In the genomic region with DNA sequence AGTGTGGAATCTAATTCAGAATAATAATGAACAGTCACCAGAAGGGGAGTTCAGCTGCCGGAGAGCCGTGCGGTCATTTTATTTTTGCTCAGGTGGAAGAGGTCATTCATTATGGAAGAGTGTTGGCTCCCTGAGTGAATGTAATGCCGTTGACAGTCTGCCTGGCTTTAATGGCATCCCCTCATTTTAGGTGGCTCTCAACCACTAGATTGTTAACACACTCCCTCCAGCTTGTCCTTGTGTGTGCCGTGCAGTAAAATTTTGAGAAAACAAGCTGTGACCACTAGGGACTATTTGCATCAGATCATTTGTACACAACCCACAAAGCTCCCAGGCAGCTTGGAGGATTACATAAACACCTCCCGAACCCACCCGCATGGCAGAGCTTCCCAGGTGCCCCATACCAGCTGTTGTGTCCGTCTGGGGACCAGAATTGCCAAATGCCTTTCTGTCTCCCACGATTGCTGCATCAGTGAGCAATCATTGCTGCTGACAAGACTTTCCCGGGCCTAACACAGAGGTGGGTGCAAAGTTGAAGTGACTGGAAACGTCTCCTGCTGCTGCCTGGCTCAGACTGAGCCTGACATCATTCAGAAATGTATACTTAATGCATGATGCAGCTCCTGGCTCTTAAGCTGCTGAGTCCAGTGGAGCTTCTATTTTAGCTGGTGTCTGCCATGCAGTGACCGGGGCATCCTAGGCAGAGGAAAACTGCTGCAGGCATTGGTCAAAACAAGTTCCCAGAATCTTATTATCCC, we compare ENCODE assay signal across 12 mouse cellular contexts.
A peak's percentile ranks its signal among the peaks of the same experiment; 100 is the strongest.
DNase-seq lines count a peak whose midpoint lies in the region; ATAC-seq and TF ChIP-seq lines count a peak whose summit lies in the region.
"Had no signal": no experiment of that assay in that cellular context is flagged by ENCODE, and none has a peak within 500 bp of the region (broad histone marks: within the 10 kb centered on the region; RNA-seq: fewer than 3 reads in every experiment).

No protein-coding gene starts in this region.

- no peak for TF ChIP-seq CTCF in lung, embryonic 14.5 days (IDR thresholded peaks at IDR 0.05; ENCODE audit: low read depth)
- no peak for TF ChIP-seq CTCF in lung, adult 2 months (IDR thresholded peaks at IDR 0.05; ENCODE audit: insufficient read depth, low read length)

- WGBS in lung, embryonic 14.5 days = 58% methylated on average over 12 of the region's 12 CpGs
- whole genome bisulfite sequencing in lung, adult 2 months = 66% methylated on average over 12 of the region's 12 CpGs

- ATAC-seq in lung, embryonic 14.5 days (ENCODE audit: insufficient read depth) = no peak
- ATAC-seq in inflammation-experienced regulatory T-cells, adult 6 months = no peak
- ATAC-seq in activated CD4-positive, CD25-positive, alpha-beta regulatory T cell, adult 4 months = no peak

- no peak overlapping the region for H3K4me3 ChIP-seq in lung, embryonic 14.5 days (ENCODE audit: low read depth, low read length)
- no peak overlapping the region for H3K4me3 ChIP-seq in lung, adult 2 months (replicated peaks; ENCODE audit: extremely low read depth, low read depth, low read length)
- H3K4me3 ChIP-seq: erythroblast, embryonic 14.5 days had no signal

- H3K36me3 ChIP-seq in lung, embryonic 14.5 days (ENCODE audit: insufficient read depth) = no peaks in the 10 kb centered on the region

- H3K4me2 ChIP-seq in lung, embryonic 14.5 days = no peak overlapping the region

- no peak for TF ChIP-seq POLR2A in lung, adult 2 months (IDR thresholded peaks at IDR 0.05; ENCODE audit: borderline replicate concordance, extremely low read depth, low read depth, low read length)

- no peak overlapping the region for H3K27ac ChIP-seq in lung, embryonic 14.5 days (ENCODE audit: low read depth)

- no peaks in the 10 kb centered on the region for H3K27me3 ChIP-seq in lung, embryonic 14.5 days (ENCODE audit: insufficient read depth, low read length)

- no peaks in the 10 kb centered on the region for H3K4me1 ChIP-seq in lung, embryonic 14.5 days (ENCODE audit: insufficient read depth)
- no peaks in the 10 kb centered on the region for H3K4me1 ChIP-seq in lung, adult 2 months (ENCODE audit: control insufficient read depth, insufficient read depth, low read length)

- H3K9ac ChIP-seq in lung, embryonic 14.5 days = no peak overlapping the region

- DNase-seq in cerebellum, adult 9-11 months = peak; percentile 1
- no peak for DNase-seq in cerebellum, adult 11 months
- peak; percentile 5 for DNase-seq in lung, embryonic 14.5 days
- no peak for DNase-seq in lung, adult 2 months
- peak; percentile 25 for DNase-seq in layer of hippocampus, adult 9-10 months (ENCODE audit: low spot score)
- DNase-seq in retina, postnatal 1 day = peak; percentile 49
- DNase-seq: heart, adult 18-20 months; heart, postnatal 4 days; thymus, postnatal 25 days had no signal

- H3K9me3 ChIP-seq in lung, embryonic 14.5 days (ENCODE audit: low read depth, low read length) = no peaks in the 10 kb centered on the region

Comparison
In these comparisons a context has a peak if more than half of its experiments do, and no peak if none do; other contexts are left out.
1. DNase-seq: peak in cerebellum, adult 9-11 months (single experiment), lung, embryonic 14.5 days (single experiment), layer of hippocampus, adult 9-10 months (single experiment) and retina, postnatal 1 day (single experiment); none in cerebellum, adult 11 months (single experiment) and lung, adult 2 months (single experiment).